Mouse (Mus musculus) urinary bladder, postnatal 36 days (tissue): ENCODE measurements around the gene Fam126a.

ENCODE experiments used
- DNase-seq, 2 experiments: peaks; one replicate each; pipeline ENCODE4 v3.0.0; 2022; ENCODE audit warnings: low spot score in 2 of 2, mixed read lengths in 1 of 2

Fam126a gene

GRCm38 (mm10) chr5:24040601-24041000, 10.1 kb upstream of the Fam126a start:
- no peak for DNase-seq

- peak; percentile 33 to 41 for DNase-seq
Measured at GRCm38 (mm10) chr5:24039423-24039822, 8.9 kb upstream of the Fam126a start.

GRCm38 (mm10) chr5:24038819-24039218, 8.3 kb upstream of the Fam126a start:
- DNase-seq = no peak

- no peak for DNase-seq
Measured at GRCm38 (mm10) chr5:24038190-24038589, 7.7 kb upstream of the Fam126a start.

GRCm38 (mm10) chr5:24036731-24037130, 6.2 kb upstream of the Fam126a start:
- DNase-seq = peak; percentile 37 to 72

GRCm38 (mm10) chr5:24034970-24035369, 4.5 kb upstream of the Fam126a start:
- DNase-seq = no peak

- DNase-seq = no peak
Measured at GRCm38 (mm10) chr5:24034091-24034490, 3.6 kb upstream of the Fam126a start.

- no peak for DNase-seq
Measured at GRCm38 (mm10) chr5:24029946-24030578, 428 bp downstream of the Fam126a start.

- peak; percentile 34 to 51 for DNase-seq
Measured at GRCm38 (mm10) chr5:24029331-24029771, 1.1 kb downstream of the Fam126a start.

- DNase-seq = no peak
Measured at GRCm38 (mm10) chr5:24024957-24025356, 5.5 kb downstream of the Fam126a start.

- DNase-seq = no peak
Measured at GRCm38 (mm10) chr5:24023226-24023625, 7.3 kb downstream of the Fam126a start.

- no peak for DNase-seq
Measured at GRCm38 (mm10) chr5:24021683-24022082, 8.8 kb downstream of the Fam126a start.

GRCm38 (mm10) chr5:24020380-24020779, 10.1 kb downstream of the Fam126a start:
- no peak for DNase-seq

GRCm38 (mm10) chr5:24019341-24020185, 10.9 kb downstream of the Fam126a start:
- DNase-seq = no peak

GRCm38 (mm10) chr5:24018621-24019261, 11.7 kb downstream of the Fam126a start:
- no peak for DNase-seq

GRCm38 (mm10) chr5:24016912-24017311, 13.6 kb downstream of the Fam126a start:
- no peak for DNase-seq

- DNase-seq = no peak
Measured at GRCm38 (mm10) chr5:24013338-24014003, 17.0 kb downstream of the Fam126a start.

GRCm38 (mm10) chr5:23999083-23999671, 31.3 kb downstream of the Fam126a start:
- no peak for DNase-seq

- DNase-seq = no peak
Measured at GRCm38 (mm10) chr5:23995951-23996350, 34.5 kb downstream of the Fam126a start.

GRCm38 (mm10) chr5:23994929-23995328, 35.6 kb downstream of the Fam126a start:
- DNase-seq = no peak

GRCm38 (mm10) chr5:23994231-23994630, 36.3 kb downstream of the Fam126a start:
- no peak for DNase-seq

GRCm38 (mm10) chr5:23993553-23993894, 37.0 kb downstream of the Fam126a start:
- DNase-seq = no peak
